ENCODE assay signal across 20 mouse cellular contexts in the genomic region with DNA sequence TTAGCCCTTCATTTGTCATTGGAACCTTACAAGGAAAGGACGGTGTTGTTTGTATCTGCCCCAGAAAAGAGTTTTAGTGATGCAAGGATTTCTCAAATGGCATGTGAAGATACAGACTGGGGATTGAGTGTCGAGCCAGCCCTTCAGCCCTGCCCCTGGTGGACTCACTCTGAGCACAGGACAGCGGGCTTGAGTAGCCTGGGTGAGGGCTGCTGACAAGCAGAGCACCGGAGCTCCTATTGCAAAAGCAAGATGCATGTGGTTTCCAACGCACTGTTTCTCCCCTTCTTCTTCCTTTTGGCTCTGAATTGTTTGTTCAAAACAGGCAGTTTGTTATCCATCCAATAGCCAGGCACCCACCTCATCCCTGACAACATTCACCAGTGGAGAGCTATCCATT. TPM values are rescaled to one million over a fixed set of nuclear protein-coding genes. Genes with fewer than 3 reads are reported as not detected.
DNase-seq lines count a peak whose midpoint lies in the region; ATAC-seq and TF ChIP-seq lines count a peak whose summit lies in the region.
"Had no signal": no experiment of that assay in that cellular context is flagged by ENCODE, and none has a peak within 500 bp of the region (broad histone marks: within the 10 kb centered on the region; RNA-seq: fewer than 3 reads in every experiment).

No protein-coding gene starts in this region.

- H3K4me3 ChIP-seq in heart, adult 2 months = no peak overlapping the region
- no peak overlapping the region for H3K4me3 ChIP-seq in intestine, embryonic 15.5 days (replicated peaks)
- H3K4me3 ChIP-seq: embryonic facial prominence, embryonic 13.5 days; embryonic facial prominence, embryonic 15.5 days; erythroblast, embryonic 14.5 days; forebrain, embryonic 10.5 days; forebrain, embryonic 13.5 days; forebrain, embryonic 15.5 days had no signal

- H3K4me1 ChIP-seq in heart, adult 2 months (ENCODE audit: control insufficient read depth, insufficient read depth, low read length) = no peaks in the 10 kb centered on the region
- no peaks in the 10 kb centered on the region for H3K4me1 ChIP-seq in intestine, embryonic 15.5 days (replicated peaks)
- H3K4me1 ChIP-seq: embryonic facial prominence, embryonic 13.5 days; embryonic facial prominence, embryonic 15.5 days; forebrain, embryonic 10.5 days; forebrain, embryonic 13.5 days had no signal

- H3K79me2 ChIP-seq in heart, adult 2 months (replicated peaks; ENCODE audit: control insufficient read depth, insufficient read depth, low read length) = no peaks in the 10 kb centered on the region

- TF ChIP-seq POLR2A in heart, adult 2 months (IDR thresholded peaks at IDR 0.05; ENCODE audit: insufficient read depth, low read depth, low read length) = no peak

- intact Hi-C loops in heart, adult 2 months (cut with DNase I) = no loop called here

- H3K27ac ChIP-seq in heart, adult 2 months = no peak overlapping the region
- no peak overlapping the region for H3K27ac ChIP-seq in intestine, embryonic 15.5 days
- H3K27ac ChIP-seq: embryonic facial prominence, embryonic 13.5 days; embryonic facial prominence, embryonic 15.5 days; forebrain, embryonic 10.5 days; forebrain, embryonic 13.5 days; forebrain, embryonic 15.5 days had no signal

- no peaks in the 10 kb centered on the region for H3K36me3 ChIP-seq in heart, adult 2 months (ENCODE audit: control insufficient read depth, insufficient read depth, low read length)
- H3K36me3 ChIP-seq in intestine, embryonic 15.5 days = no peaks in the 10 kb centered on the region
- H3K36me3 ChIP-seq: embryonic facial prominence, embryonic 13.5 days; embryonic facial prominence, embryonic 15.5 days; forebrain, embryonic 10.5 days; forebrain, embryonic 15.5 days had no signal

- no peaks in the 10 kb centered on the region for H3K27me3 ChIP-seq in heart, adult 2 months (ENCODE audit: control insufficient read depth, insufficient read depth, low read length)
- H3K27me3 ChIP-seq in intestine, embryonic 15.5 days (replicated peaks) = no peaks in the 10 kb centered on the region
- H3K27me3 ChIP-seq: embryonic facial prominence, embryonic 13.5 days; embryonic facial prominence, embryonic 15.5 days; forebrain, embryonic 13.5 days; forebrain, embryonic 15.5 days had no signal

- 84% methylated on average over 5 of the region's 5 CpGs for WGBS in heart, adult 2 months
- 81% methylated on average over 5 of the region's 5 CpGs for WGBS in intestine, embryonic 15.5 days

- no peak overlapping the region for H3K9ac ChIP-seq in heart, adult 2 months (ENCODE audit: low read depth, low read length)
- no peak overlapping the region for H3K9ac ChIP-seq in intestine, embryonic 15.5 days
- H3K9ac ChIP-seq: embryonic facial prominence, embryonic 13.5 days; embryonic facial prominence, embryonic 15.5 days; forebrain, embryonic 13.5 days; forebrain, embryonic 15.5 days had no signal

- no peak for TF ChIP-seq CTCF in heart, adult 2 months (IDR thresholded peaks at IDR 0.05)

- DNase-seq in heart, adult 11 months = peak; percentile 27
- DNase-seq in heart, adult 2 months = no peak
- no peak for DNase-seq in adipocyte (ENCODE audit: low spot score)
- DNase-seq: adrenal gland, adult 8-10 months; adrenal gland, postnatal 14 days; adrenal gland, postnatal 36 days; cerebellum, adult 11 months; cerebellum, adult 8-10 months; cerebellum, adult 9-11 months; cerebellum, postnatal 14 days; cerebellum, postnatal 36 days; embryo, embryonic 11 days had no signal

- no peak overlapping the region for H3K4me2 ChIP-seq in intestine, embryonic 15.5 days (replicated peaks)
- H3K4me2 ChIP-seq: embryonic facial prominence, embryonic 13.5 days; embryonic facial prominence, embryonic 15.5 days; forebrain, embryonic 13.5 days; forebrain, embryonic 15.5 days had no signal

- H3K9me3 ChIP-seq in intestine, embryonic 15.5 days = no peaks in the 10 kb centered on the region
- H3K9me3 ChIP-seq: embryonic facial prominence, embryonic 13.5 days; embryonic facial prominence, embryonic 15.5 days; forebrain, embryonic 13.5 days; forebrain, embryonic 15.5 days had no signal

- no peak for TF ChIP-seq EP300 in heart, adult 2 months (IDR thresholded peaks at IDR 0.05; ENCODE audit: insufficient read depth, low read depth, low read length)

- peak; percentile 55 for ATAC-seq in granulocyte monocyte progenitor cell, adult 5-6 weeks (replicated peaks; ENCODE audit: poor library complexity, severe bottlenecking)
- ATAC-seq in intestine, embryonic 15.5 days = no peak
- ATAC-seq: forebrain, embryonic 13.5 days; forebrain, embryonic 15.5 days had no signal

RNA-seq across cellular contexts. Expression of a gene that starts 59.0 kb away (rescaled TPM):
- total RNA-seq in heart, adult 2 months (2021) = 10 to 100 TPM in 1 of 2 experiments, 1 to 10 TPM in 1; 9.3 to 10.4 TPM
- 3.4 and 4.6 TPM in 2 replicates for polyA plus RNA-seq in heart, adult 2 months (2012; rRNA removed)
- 7.3 and 16.2 TPM in 2 replicates for total RNA-seq in granulocyte monocyte progenitor cell, adult 5-6 weeks (2014; fragmentation: Nextera tagmentation)
- 9.3 and 12.1 TPM in 2 replicates for total RNA-seq in granulocyte monocyte progenitor cell, adult 5-6 weeks (2017)
- polyA plus RNA-seq in intestine, embryonic 15.5 days (2015; fragmentation: Nextera tagmentation; extraction: Ambion mirVana) = 16.6 and 19.0 TPM in 2 replicates
